Mouse (Mus musculus) CH12.LX (cell line): ENCODE results near the gene Ceacam19.

Experiments used
- CTCF ChIP-seq, 2 experiments: IDR thresholded peaks in 1 of 2; conservative IDR thresholded peaks in 1 of 2; 2 replicates each; pipeline ENCODE4 v1.5.1; 2011 to 2012; ENCODE audit warnings: low read depth in 2 of 2, low read length in 2 of 2, improper control_type of control experiment in 1 of 2, inconsistent platforms in 1 of 2, mild to moderate bottlenecking in 1 of 2, moderate library complexity in 1 of 2
- GABPA ChIP-seq: IDR thresholded peaks from 2 replicates; pipeline ENCODE4 v1.6.1; 2012; ENCODE audit warnings: low read depth, low read length, improper control_type of control experiment, inconsistent platforms; ENCODE audit not compliant: insufficient replicate concordance
- HCFC1 ChIP-seq: IDR thresholded peaks from 2 replicates; pipeline ENCODE4 v1.6.1; 2012; ENCODE audit warnings: low read depth, mild to moderate bottlenecking, inconsistent platforms, low read length, improper control_type of control experiment
- JUND ChIP-seq: conservative IDR thresholded peaks from 2 replicates; pipeline ENCODE4 v1.6.1; 2011; ENCODE audit warnings: low read depth, low read length, improper control_type of control experiment
- KAT2A ChIP-seq: IDR thresholded peaks from 2 replicates; pipeline ENCODE4 v1.6.1; 2012; ENCODE audit warnings: low read length, improper control_type of control experiment, inconsistent platforms; ENCODE audit not compliant: insufficient replicate concordance
- MAZ ChIP-seq: IDR thresholded peaks from 2 replicates; pipeline ENCODE4 v1.6.1; 2012; ENCODE audit warnings: low read depth, mild to moderate bottlenecking, inconsistent platforms, low read length, improper control_type of control experiment, moderate library complexity
- POLR2A ChIP-seq: IDR thresholded peaks from 2 replicates; pipeline ENCODE4 v1.6.1; 2011; ENCODE audit warnings: low read depth, mild to moderate bottlenecking, improper control_type of control experiment, low read length
- TCF12 ChIP-seq: IDR thresholded peaks from 2 replicates; pipeline ENCODE4 v1.6.1; 2014; ENCODE audit warnings: low read depth, mild to moderate bottlenecking, inconsistent platforms, low read length, improper control_type of control experiment
- USF2 ChIP-seq: conservative IDR thresholded peaks from 2 replicates; pipeline ENCODE4 v1.6.1; 2011; ENCODE audit warnings: low read depth, low read length, improper control_type of control experiment

GRCm38 (mm10) chr7:19842885-19843504 lies 44.8 kb downstream of the Ceacam19 start:
- TF ChIP-seq JUND (no peak), GABPA (no peak), TCF12 (no peak), POLR2A (no peak), KAT2A (no peak), CTCF (conservative IDR thresholded peaks at IDR 0.05 in 1 of 2, IDR thresholded peaks at IDR 0.05 in 1 of 2; ENCODE audit: low read depth in 2 of 2, low read length in 2 of 2) (no peak), MAZ (no peak), HCFC1 (no peak), USF2 (no peak)
